Mouse (Mus musculus) bone marrow macrophage, adult 2 months (primary cell): ENCODE data around the gene Gnb3.

Experiments used
- CTCF ChIP-seq: IDR thresholded peaks from 2 replicates; pipeline ENCODE4 v1.5.1; 2012; ENCODE audit warnings: low read depth, mild to moderate bottlenecking, low read length, moderate library complexity
- POLR2A ChIP-seq: IDR thresholded peaks from 2 replicates; pipeline ENCODE4 v1.6.1; 2012; ENCODE audit warnings: mild to moderate bottlenecking, low read depth, low read length, borderline replicate concordance

- TF ChIP-seq POLR2A = no peak
- no peak for TF ChIP-seq CTCF
Observed at GRCm38 (mm10) chr6:124814858-124815774, 25.0 kb downstream of the Gnb3 start.
